Mouse (Mus musculus) cerebellum, postnatal 25 days (tissue): ENCODE data around the gene Ptp4a2.
"Not testable (repeated sequence)": the region's sequence is repeated elsewhere in the genome, so short reads cannot be mapped to it uniquely, and the experiment has no call there.

Experiments used
- DNase-seq, 2 experiments: peaks; one replicate each; pipeline ENCODE4 v3.0.0; 2021; ENCODE audit warnings: mixed read lengths in 2 of 2

Ptp4a2 gene

DNA sequence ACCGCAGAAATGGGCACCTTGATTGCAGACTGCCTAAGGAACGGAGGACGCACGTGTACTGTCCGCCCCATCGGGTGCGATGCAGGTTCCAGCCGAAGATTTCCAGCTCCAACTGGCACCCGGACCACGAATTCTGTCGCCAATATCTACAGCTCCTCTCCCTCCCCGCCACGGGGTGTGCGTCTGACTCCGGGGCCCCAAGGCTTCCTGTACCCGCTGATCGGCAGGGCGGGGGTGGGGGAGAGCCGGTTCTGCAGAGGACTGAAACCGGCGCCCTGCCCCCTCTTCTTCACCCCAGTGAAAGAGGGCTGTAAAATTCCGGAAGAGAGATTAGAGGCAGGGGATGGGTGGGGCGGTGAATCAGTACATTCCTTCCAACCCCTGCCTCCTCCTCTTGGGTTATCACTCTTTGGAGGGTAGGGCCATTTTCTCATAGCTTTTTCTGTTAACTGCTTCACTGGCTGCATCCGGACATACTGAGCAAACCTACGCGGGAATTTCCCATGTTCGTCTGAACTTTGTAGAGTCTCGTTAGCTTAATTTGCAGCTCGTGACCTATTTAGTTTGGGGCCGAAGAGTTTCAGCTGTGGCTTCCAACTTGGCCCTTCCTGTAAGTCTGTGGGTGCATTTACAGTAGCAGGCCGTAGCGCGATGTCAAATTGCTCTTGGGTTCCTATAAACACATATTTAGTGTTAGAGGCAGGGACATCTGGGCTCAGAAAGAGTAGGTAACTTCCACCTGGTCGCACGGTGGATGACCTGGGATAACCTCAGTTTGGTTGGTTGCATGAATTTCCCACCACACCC, at the start of gene Ptp4a2:
TSS of gene Ptp4a2 (plus strand) at position 422 of the 807 bp plus-strand sequence.
- peak in 1 of 2 experiments; percentile 21 for DNase-seq

DNA sequence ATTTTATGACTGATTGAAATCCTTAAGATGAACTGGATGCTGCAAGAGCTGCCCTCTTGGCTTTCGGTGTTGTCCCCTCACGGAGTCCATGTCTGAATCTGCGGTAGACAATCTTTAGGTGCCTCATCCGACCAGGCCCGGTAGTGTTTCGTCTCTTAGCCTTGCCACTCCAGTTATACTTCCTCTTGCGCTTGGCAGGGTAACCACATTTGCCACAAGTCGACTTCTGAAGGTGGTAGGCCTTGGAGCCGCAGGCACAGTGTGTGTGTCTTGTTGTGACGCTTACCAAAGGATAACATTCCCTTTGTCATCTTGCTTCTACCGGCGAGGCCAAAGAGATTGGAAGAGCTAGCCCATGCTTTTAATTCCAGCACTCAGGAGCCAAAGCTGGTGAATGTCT, 49.4 kb upstream of the Ptp4a2 start:
- no peak for DNase-seq

DNA sequence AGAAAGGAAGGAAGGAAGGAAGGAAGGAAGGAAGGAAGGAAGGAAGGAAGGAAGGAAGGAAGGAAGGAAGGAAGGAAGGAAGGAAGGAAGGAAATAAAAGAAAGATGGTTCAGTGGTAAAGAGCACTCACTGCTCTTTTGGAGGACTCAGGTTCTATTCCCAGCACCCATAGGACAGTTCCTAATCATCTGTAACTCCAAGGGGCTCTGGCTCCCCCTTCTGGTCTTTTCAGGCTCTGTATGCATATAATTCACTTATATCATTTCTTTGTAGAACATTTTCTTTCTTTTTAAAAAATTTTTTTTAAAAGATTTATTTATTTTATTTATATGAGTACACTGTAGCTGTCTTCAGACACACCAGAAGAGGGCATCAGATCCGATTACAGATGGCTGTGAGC, 48.5 kb upstream of the Ptp4a2 start:
- DNase-seq, result not testable (repeated sequence)

DNA sequence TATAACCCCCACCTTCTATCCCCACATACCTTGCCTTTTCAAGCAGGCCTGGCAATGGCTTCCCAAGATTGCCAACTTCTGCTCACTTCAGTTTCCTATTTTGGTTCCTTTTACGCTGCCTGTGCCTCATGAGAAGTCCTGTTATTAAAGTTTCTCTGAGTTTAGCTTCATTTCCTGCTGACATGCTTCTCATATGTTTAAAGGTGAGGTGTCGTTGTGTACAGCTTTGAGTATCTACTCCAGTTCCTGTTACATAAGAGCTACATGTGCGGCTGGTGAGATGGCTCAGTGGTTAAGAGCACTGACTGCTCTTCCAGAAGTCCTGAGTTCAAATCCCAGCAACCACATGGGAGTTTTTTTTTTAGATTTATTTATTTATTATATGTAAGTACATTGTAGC, 45.7 kb upstream of the Ptp4a2 start:
- no peak for DNase-seq

DNA sequence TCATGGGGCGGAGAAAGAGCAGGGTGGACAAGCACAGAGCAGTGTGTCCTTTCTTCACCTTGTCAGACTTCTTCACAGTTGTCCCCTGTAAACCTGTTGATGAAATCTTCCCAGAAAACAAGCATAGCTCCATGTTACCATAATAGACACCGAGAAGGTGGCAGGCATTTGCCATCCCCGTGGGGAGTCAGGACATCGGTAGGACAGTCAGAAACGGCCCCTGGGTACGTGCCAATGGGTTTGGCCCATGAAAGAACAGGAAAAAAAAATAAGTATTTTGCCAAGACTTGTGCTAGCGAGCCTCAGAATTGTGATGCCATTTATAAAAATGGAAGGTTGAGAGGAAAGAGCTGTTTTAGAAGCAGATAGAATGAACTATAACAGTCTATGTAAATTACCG, 43.2 kb upstream of the Ptp4a2 start:
- DNase-seq, result peak; percentile 53 to 73

DNA sequence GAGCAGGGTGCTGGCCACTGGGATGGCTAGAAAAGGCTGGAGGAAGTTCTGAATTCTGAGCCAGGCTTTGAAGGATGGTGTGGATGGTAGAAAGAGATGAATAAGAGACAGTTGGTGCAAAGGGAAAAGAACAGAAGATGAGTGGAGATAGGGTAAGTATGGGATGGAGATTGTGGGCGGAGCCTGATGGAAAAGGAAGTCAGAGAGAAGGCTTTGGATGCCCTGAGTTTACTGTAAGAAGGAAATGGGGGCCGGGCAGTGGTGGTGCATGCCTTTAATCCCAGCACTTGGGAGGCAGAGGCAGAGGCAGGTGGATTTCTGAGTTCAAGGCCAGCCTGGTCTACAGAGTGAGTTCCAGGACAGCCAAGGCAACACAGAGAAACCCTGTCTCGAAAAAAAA, 42.3 kb upstream of the Ptp4a2 start:
- DNase-seq, result not testable (repeated sequence)

DNA sequence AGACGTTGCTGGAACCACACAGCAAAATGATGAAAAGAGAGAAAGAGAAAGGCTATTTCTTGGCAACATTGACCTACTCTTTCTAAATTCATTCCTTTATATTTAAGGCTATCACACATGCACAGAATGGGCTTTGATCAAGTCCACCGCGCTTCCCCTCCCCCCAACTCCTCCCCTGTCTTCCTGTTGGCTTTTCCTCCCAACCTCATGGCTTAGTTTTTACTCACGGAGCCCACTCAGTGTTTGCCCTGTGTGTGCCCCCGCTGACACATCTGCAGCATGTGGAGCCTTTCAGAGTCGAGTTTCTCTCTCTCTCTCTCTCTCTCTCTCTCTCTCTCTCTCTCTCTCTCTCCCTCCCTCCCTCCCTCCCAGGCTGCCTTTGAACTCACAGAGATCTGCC, 40.4 kb upstream of the Ptp4a2 start:
- no peak for DNase-seq

DNA sequence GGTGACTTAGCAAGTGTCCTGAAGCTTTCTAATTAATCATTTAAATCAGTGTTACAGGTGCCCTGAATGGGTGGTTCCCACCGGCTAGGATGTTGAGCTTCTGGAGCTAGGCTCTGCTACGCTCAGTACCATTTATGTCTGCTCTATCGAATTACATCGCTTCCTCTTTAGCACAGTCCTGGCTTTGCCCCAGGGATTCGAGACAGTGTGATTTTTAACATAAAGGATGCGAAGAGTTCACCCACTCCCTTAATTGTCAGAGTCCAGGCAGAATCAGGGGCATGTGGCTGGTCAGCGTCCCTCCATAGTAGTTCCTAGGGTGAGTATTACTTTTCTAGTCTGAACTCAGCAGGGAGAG, 39.7 kb upstream of the Ptp4a2 start:
- DNase-seq, result no peak

DNA sequence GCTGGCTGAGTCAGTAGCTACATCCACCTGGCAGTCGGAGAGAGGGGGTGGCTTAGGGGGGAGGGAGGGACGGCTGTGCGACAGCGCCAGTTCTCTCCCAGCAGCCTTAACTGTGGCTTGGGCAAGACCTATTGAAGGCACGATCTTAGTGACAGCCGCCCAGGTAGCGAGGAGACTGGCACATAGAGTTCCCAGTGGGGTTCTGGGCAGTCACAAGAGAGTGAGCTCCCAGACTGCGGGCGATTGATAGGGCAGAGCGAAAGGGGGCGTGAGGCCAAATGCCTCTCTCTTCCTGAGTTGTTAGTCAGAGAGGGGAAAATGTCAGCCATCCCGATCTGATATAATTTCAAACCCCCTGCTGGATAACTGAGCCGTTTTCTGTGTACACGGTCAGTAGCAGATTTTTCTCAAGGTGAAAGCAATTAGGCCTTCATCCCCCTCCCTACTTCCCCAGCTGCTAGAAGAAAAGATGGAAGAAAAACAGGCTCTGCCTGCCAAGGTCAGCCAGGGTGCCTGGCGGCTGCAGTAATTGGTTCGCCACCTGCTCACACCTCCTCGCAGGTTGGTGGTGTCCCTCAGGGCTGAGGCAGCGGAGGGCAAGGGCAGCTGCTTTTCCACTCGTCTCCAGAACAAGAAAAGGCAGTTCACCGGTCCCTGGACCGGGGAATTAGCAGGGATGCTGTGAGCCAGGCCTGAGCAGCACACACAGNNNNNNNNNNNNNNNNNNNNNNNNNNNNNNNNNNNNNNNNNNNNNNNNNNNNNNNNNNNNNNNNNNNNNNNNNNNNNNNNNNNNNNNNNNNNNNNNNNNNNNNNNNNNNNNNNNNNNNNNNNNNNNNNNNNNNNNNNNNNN, 39.1 kb upstream of the Ptp4a2 start:
- peak; percentile 37 to 53 for DNase-seq

DNA sequence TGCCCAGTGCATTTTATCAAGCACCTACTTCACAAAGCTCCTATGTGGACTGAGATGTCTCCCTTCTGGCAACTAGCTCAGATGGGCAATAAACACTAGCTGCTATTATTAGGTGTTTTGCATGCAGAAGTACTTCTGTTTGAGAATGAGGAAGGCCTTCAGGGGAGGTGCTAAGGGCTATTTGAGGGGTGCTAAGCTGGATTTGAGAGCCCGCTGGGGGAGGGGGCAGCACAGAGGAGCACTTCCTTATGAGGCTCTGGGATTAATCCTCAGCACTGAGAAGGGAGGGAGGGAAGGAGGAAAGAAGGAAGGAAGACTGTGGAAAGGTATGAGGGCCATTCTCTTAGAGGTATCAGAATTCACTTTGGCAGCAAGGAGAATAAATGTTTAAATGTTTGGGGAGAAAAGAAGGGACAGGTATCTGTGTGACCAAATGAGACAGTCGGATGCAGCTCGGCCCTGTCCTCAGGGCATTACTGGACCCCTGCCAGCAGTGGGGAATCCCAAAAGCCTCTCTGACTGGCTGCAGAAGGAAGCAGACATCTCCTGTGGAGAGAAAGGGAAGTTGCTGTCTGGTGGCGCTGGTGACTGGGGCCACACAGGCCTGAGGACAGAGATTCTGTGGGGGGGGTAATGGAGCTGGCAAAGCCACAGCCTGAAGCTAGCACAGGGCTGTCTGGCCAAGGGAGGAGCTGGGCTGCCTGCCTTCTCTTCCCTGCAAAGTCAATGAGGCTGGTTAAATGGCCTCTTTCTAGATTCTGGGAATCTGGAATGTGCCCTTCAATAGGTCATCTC, 28.9 kb upstream of the Ptp4a2 start:
- DNase-seq, result peak; percentile 40 to 72

DNA sequence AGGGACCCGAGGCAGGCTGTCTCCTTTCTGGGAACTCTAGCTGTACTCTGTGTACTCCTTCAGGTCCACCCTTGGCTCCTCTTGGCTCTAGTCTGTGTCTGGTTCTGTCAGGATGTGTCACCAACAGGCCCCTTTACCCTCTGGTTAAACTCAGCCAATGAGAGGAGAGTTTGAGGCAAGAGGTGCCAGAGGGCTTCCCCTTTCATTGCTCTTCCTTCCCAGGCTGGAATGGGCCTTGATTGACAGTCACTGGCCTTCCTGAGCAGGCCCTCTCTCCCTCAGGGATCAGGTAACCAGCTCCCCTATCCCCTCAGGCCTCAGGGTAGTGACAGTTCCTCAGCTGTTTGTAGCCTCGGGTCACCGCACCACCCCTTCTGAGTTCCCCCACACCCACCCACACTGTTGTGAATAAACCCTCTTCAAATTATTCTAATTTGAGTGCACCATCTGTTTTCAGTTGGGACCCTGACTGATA, 28.1 kb upstream of the Ptp4a2 start:
- no peak for DNase-seq

DNA sequence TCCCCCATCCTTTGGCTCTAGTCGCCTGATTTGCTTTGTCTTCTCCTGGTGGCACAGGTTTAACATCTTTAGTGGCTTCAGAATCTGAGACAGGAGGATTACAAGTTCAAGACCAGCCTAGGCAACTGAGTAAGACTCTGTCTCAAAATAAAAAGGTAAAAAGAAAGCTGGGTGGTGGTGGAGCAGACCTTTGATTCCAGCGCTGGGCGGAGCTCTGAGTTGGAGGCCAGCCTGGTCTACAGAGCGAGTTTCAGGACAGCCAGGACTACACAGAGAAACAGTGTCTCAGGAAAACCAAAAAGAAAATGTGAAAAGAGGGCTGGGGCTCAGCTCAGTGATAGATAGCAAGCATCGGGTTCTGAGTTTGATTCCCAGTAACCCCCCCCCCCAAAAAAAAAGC, 27.5 kb upstream of the Ptp4a2 start:
- DNase-seq, result no peak

DNA sequence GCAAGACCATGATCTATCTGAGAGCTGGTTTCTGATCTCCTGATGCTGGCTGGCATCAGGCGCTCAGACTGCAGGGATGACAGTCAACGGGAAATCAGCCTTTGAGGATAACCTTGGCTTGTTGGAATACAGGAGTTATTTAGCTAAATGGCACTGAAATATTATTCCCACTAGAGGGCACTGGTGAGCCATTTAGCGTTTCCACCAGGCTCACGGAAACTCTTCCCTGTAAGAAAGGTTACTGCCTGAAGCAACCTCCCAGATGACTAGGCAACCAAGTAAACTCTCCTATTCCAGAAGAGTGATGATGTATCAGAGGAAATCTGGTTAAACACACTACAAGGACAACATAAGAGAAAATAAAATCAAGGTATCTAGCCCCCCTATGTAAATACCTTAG, 25.8 kb upstream of the Ptp4a2 start:
- peak; percentile 46 to 74 for DNase-seq

DNA sequence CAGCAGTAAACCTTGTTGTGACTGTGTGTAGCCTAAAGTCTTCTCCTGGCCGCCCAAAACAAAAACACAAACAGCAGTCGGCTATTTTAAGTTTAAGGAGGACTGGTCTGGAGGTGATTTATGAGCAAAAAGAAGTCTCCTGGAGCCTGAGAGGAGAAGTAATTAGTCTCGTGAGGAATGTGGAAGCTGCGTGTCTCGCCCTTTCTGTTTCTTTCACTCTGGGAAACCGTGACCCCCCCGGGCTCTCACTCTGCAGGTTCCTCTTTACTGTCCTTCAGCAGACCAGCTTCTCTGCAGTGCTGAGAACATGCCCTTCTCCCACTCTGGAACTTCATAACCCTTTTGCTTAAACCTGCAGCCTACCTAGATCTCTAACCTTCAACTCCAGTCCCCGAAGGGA, 22.3 kb upstream of the Ptp4a2 start:
- no peak for DNase-seq

DNA sequence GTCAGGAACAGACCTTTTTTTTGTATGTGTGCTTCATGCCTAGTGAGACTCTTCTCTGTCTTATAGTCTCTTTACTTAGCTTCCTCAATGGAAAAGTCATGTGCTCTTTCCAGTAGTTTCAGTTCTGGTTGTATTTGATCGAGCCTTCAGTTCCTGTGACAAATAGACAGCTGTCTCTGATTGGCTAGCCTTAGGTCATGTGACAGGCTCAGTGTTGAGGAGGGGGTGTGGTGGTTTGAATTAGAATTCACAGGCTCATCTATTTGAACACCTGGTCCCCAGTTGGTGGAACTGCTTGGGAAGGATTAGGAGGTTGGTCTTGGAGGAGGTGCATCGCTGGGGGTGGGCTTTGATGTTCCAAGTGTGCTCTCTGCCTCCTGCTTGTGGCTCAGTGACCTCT, 21.4 kb upstream of the Ptp4a2 start:
- no peak for DNase-seq

DNA sequence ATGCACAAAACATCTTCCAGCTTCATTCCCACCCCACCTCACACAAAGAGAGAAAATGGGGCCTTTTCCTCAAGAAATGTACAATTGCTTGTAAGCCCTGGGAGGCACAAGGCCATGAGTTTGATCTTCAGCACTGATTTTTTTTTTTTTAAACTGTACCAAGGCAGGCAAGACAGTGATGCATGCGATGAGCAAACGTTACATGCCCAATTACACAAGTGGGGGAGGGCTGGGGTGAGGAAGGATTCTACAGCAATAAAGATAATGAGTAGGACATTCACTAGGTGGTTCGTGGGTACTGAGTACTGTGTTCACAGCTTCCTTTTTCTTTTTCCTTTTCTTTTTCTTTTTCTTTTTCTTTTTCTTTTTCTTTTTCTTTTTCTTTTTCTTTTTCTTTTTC, 20.5 kb upstream of the Ptp4a2 start:
- DNase-seq, result no peak

DNA sequence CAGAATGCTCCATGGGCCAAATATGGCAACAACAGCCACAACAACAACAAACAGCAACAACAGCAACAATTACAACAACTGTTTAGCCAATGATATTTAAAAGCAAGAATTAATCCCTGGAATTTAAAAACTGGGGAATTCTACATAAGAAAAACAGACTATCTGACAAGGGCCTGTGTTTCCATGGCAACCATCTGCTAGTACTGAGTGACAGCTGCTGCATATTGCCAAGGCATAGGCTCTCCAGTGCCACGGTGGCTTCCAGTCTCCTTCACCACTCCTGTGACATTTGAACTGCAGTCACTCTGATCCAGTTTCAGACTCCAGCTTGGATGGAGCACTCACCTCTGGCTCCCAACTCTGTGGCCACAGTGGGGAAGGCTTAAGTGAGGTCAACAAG, 19.6 kb upstream of the Ptp4a2 start:
- no peak for DNase-seq

DNA sequence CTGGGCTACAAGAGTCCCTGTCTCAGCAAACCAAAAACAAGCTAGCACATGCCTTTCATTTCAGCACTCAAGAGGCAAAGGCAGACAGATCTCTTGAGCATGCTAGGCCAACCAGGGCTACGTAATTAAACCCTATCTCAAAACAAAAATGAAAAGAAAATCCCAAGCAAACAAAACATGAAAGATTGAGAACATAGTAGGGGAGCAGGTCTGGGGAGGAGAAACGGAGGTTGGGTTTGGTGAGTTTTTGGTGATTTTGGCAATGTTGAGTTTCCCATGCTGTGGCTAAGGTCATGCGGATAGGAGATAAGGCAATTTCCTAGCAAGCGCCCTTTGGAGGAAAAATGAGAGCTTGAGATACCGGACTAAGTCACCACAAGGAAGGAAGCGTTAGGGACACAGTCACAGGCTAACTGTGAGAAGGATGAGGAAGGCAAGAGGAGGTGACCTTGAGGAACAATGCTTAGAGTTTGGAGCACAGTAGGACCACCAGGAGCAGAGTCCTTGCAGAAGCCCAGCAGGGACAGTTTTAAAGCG, 18.3 kb upstream of the Ptp4a2 start:
- DNase-seq, result no peak

DNA sequence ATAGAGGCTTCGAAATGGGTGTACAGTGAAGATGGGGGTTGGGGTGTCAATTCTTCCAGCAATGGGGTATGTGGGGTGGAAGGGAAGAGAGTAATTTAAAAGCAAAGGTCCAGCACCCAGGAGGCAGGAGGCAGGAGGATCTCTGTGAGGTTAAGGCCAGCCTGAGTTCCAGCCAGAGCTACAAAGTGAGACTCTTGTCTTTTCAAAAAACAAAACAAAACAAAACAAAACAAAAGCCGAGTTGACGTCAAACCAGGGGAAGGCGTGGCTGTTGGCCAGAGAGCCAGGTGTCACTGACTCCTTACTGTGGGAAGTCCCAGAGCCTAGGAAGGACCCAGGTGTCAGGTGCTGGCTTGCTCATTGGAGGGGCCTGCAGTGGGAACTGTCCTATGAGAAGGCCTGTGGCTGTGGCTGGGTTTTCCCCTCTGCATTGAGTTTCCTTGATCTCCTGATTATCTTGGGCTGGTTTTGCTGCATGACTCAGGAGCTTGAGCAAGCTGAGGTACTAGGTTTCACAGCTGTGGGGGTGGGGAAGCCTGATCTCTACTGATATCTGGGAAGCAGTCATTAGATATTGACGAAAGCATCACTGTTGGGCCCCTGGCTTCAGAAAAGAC, 17.2 kb upstream of the Ptp4a2 start:
- no peak for DNase-seq

DNA sequence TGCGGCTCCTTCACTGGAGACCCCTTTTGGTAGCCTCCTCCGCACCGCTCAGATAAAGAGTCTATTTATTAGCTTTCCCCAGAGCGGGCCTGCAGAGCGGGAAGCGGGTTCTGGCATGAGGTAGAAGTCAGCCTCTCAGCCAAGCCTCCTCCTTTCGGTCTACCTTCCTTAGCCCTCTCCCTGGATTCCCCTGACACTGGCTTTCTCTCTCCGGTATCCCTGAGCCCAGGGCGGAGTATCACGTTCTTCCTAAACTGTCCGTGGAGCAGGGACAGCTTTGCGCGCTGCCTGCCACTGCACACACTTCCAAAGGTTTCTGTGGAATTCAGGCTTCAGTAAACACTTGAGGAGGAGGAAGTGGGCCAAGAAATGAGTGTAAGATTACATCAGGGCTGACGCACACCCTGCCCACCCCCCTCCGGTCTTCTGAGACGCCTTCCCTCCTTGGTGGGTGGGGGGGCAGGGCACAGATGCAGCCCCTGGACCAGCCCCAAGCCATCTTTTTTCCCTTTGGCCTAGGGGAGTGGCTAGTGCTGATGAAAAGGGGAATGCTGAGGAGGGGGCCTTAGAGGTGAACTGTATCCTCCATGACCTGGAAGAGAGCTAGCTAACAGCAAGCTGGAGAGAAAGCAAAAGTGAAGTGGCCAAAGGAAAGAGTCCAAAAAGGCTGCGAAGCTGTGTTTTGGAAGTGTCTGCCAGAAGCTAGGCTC, 15.7 kb upstream of the Ptp4a2 start:
- DNase-seq, result no peak

DNA sequence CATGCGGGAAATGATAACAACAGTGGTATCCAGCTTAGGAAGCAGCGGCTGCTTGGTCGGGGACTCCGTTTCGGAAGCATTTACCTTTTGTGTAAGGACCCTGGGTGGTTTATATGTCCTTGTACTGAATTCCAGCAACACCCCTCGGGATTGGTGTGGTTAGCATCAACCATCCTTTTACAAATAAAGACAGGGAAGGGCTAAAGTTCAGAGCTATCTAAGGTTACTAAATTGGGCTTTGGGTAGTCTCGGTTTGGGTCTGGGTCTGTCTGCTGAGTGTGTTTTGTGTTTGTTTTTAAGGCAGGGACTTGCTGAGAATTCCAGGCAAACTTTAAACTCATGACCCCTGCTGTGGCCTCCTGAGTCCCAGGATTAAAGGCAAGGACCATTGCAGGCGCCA, 15.2 kb upstream of the Ptp4a2 start:
- no peak for DNase-seq

DNA sequence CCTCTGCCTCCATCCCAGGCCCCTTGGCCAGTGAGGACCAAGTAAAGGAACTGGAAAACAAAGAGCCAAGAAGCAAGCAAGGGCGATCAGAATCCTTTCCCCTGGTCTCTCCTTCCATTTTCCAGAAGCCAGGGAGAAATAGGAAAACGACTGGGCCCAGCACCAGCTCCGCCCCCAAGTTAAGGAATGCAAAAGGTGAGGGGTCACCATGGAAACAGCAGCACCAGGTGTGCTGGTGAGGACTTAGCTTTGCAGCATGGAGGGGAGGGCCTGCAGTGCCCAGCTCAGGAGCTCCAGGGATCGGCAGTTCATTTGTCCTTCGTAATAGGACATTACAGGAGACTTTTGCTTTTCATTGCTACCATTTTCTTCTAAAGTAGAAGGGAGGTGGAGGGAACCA, 13.0 kb upstream of the Ptp4a2 start:
- no peak for DNase-seq
